Mouse (Mus musculus): Measurements from ENCODE around the gene Slc8a2.

- TF ChIP-seq CHD2 (IDR thresholded peaks at IDR 0.05; ENCODE audit: low read depth, low read length) (no peak), ZNF384 (IDR thresholded peaks at IDR 0.05; ENCODE audit: low read depth, low read length) (no peak)
Measured at GRCm38 (mm10) chr7:16102686-16103226, 26.9 kb upstream of the Slc8a2 start.
